Mouse (Mus musculus): ENCODE measurements around the gene Ptprf.

DNA sequence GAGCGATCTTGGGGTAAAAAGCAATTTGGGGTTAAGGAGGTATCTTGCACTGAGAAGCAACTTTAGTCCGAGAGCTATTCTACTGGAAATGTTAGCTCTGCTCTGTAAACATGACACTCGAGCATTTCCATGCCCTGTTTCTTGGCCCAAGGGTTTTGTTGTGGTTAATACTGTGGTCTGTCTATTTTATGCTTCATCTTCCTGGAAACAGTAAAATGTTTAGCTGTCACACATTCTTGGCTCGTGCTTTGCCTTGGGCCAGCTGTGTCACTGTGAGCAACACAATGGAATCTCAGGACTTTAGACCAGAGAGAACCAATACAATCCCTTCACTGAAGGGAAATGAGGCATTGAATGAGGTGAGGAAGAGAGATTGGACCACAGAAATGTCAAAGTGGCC, 40.6 kb upstream of the Ptprf start:
- TF ChIP-seq CTCF (IDR thresholded peaks at IDR 0.05; ENCODE audit: control insufficient read depth, insufficient read depth, low read length) = no peak
- TF ChIP-seq POLR2A (IDR thresholded peaks at IDR 0.05; ENCODE audit: borderline replicate concordance, control insufficient read depth, low read depth, low read length) = no peak

All from bone marrow, adult 2 months (tissue).